Mouse (Mus musculus) testis, adult 2 months (tissue): Measurements from ENCODE around the gene Eif2ak3. TPM values are rescaled to one million over a fixed set of nuclear protein-coding genes. Genes with fewer than 3 reads are reported as not detected.

Source experiments
- H3K27ac ChIP-seq: fragments of 200-500 bp; 2 replicates; pipeline ENCODE4 v1.5.1; 2012; ENCODE audit warnings: low read depth, low read length; ENCODE audit not compliant: control insufficient read depth, insufficient read depth
- H3K27me3 ChIP-seq: fragments of 200-500 bp; 2 replicates; pipeline ENCODE4 v1.6.1; 2012; ENCODE audit warnings: mild to moderate bottlenecking, low read length, moderate library complexity; ENCODE audit not compliant: control insufficient read depth, insufficient read depth
- H3K36me3 ChIP-seq: fragments of 200-500 bp; 2 replicates; pipeline ENCODE4 v1.6.1; 2012; ENCODE audit warnings: mild to moderate bottlenecking, low read length; ENCODE audit not compliant: control insufficient read depth, insufficient read depth
- H3K4me1 ChIP-seq: fragments of 200-500 bp; 2 replicates; pipeline ENCODE4 v1.6.1; 2012; ENCODE audit warnings: low read length; ENCODE audit not compliant: control insufficient read depth, insufficient read depth
- H3K4me3 ChIP-seq: fragments of 200-500 bp; 2 replicates; pipeline ENCODE4 v1.5.1; 2012; ENCODE audit warnings: low read depth, mild to moderate bottlenecking, low read length, moderate library complexity, mixed read lengths; ENCODE audit not compliant: control insufficient read depth
- CTCF ChIP-seq: fragments of 200-500 bp; IDR thresholded peaks from 2 replicates; pipeline ENCODE4 v1.5.1; 2012; ENCODE audit warnings: low read depth, mild to moderate bottlenecking, inconsistent platforms, low read length, moderate library complexity; ENCODE audit not compliant: control insufficient read depth, insufficient read depth, insufficient replicate concordance
- POLR2A ChIP-seq: fragments of 200-500 bp; IDR thresholded peaks from 2 replicates; pipeline ENCODE4 v1.6.1; 2012; ENCODE audit warnings: low read depth, mild to moderate bottlenecking, inconsistent platforms, low read length, moderate library complexity; ENCODE audit not compliant: control insufficient read depth
- polyA plus RNA-seq: library from polyadenylated mRNA; depleted of rRNA; stranded (reverse); fragments of >200 nt; gene quantifications from 2 replicates; pipeline ENCODE4 v1.2.3, GENCODE M21; 2012

Gene Eif2ak3
- polyA plus RNA-seq, 1 experiment = 2.1 TPM

- Histone ChIP-seq H3K4me3 (no peak overlapping the region), H3K36me3 (no peaks in the 10 kb centered on the region), H3K27me3 (no peaks in the 10 kb centered on the region), H3K4me1 (no peaks in the 10 kb centered on the region), H3K27ac (no peak overlapping the region)
- TF ChIP-seq POLR2A (no peak), CTCF (no peak)
Observed at GRCm38 (mm10) chr6:70855529-70856309, 11.4 kb downstream of the Eif2ak3 start.

GRCm38 (mm10) chr6:70862726-70863125 is 18.4 kb downstream of the Eif2ak3 start:
- Histone ChIP-seq H3K4me3 (no peak overlapping the region), H3K27ac (no peak overlapping the region), H3K36me3 (no peaks in the 10 kb centered on the region), H3K27me3 (no peaks in the 10 kb centered on the region), H3K4me1 (no peaks in the 10 kb centered on the region)
- TF ChIP-seq CTCF (no peak), POLR2A (no peak)

GRCm38 (mm10) chr6:70864285-70864684 is 20.0 kb downstream of the Eif2ak3 start:
- no peaks in the 10 kb centered on the region for H3K27me3 ChIP-seq
- no peak overlapping the region for H3K4me3 ChIP-seq
- H3K4me1 ChIP-seq = no peaks in the 10 kb centered on the region
- no peak overlapping the region for H3K27ac ChIP-seq
- H3K36me3 ChIP-seq = no peaks in the 10 kb centered on the region
- TF ChIP-seq POLR2A (no peak), CTCF (no peak)

GRCm38 (mm10) chr6:70866761-70867160 is 22.4 kb downstream of the Eif2ak3 start:
- Histone ChIP-seq H3K27me3 (no peaks in the 10 kb centered on the region), H3K4me3 (no peak overlapping the region), H3K36me3 (no peaks in the 10 kb centered on the region), H3K27ac (no peak overlapping the region), H3K4me1 (no peaks in the 10 kb centered on the region)
- no peak for TF ChIP-seq CTCF
- no peak for TF ChIP-seq POLR2A

GRCm38 (mm10) chr6:70867297-70867696 is 23.0 kb downstream of the Eif2ak3 start:
- TF ChIP-seq CTCF = no peak
- TF ChIP-seq POLR2A = no peak
- Histone ChIP-seq H3K36me3 (no peaks in the 10 kb centered on the region), H3K4me3 (no peak overlapping the region), H3K4me1 (no peaks in the 10 kb centered on the region), H3K27me3 (no peaks in the 10 kb centered on the region), H3K27ac (no peak overlapping the region)

GRCm38 (mm10) chr6:70871511-70871980 is 27.2 kb downstream of the Eif2ak3 start:
- Histone ChIP-seq H3K4me1 (no peaks in the 10 kb centered on the region), H3K36me3 (no peaks in the 10 kb centered on the region), H3K27ac (no peak overlapping the region), H3K4me3 (no peak overlapping the region), H3K27me3 (no peaks in the 10 kb centered on the region)
- TF ChIP-seq CTCF = no peak
- TF ChIP-seq POLR2A = no peak

- Histone ChIP-seq H3K4me1 (no peaks in the 10 kb centered on the region), H3K27me3 (no peaks in the 10 kb centered on the region), H3K27ac (no peak overlapping the region), H3K4me3 (no peak overlapping the region), H3K36me3 (no peaks in the 10 kb centered on the region)
- TF ChIP-seq POLR2A (no peak), CTCF (no peak)
Observed at GRCm38 (mm10) chr6:70872128-70872527, 27.8 kb downstream of the Eif2ak3 start.
